Mouse (Mus musculus) hindbrain, embryonic 11.5 days (tissue): ENCODE measurements at regions not wholly inside any gene's neighbourhood (a gene's known extent, or its start where the extent isn't known, plus 50 kb on each side); places are given as distances from the start of the nearest gene placed in this dataset.

Experiments
- ATAC-seq: fragments of 200-750 bp; cut with Nextera tagmentation; 2 replicates; pipeline ENCODE4 v1.8.0; 2017; ENCODE audit warnings: mild to moderate bottlenecking, moderate TSS enrichment, moderate library complexity; ENCODE audit not compliant: low FRiP score
- DNase-seq: peaks from one replicate; pipeline ENCODE4 v3.0.0-alpha.2; 2015; ENCODE audit warnings: low spot score
- H3K27ac ChIP-seq: fragments of 300-500 bp; sonication (generic); 2 replicates; pipeline ENCODE4 v1.5.1; 2014; ENCODE audit warnings: mild to moderate bottlenecking, low read depth, low read length
- H3K27me3 ChIP-seq: fragments of 300-500 bp; sonication (generic); 2 replicates; pipeline ENCODE4 v1.6.1; 2014; ENCODE audit warnings: mild to moderate bottlenecking, low read length, moderate library complexity, mixed read lengths; ENCODE audit not compliant: control insufficient read depth, insufficient read depth
- H3K36me3 ChIP-seq: fragments of 300-500 bp; sonication (generic); 2 replicates; pipeline ENCODE4 v1.6.1; 2014; ENCODE audit warnings: mild to moderate bottlenecking, low read length, moderate library complexity, mixed read lengths; ENCODE audit not compliant: control insufficient read depth, insufficient read depth
- H3K4me1 ChIP-seq: fragments of 300-500 bp; sonication (generic); replicated peaks from 2 replicates; pipeline ENCODE4 v1.6.1; 2014; ENCODE audit warnings: low read length, mixed read lengths; ENCODE audit not compliant: control insufficient read depth, insufficient read depth
- H3K4me2 ChIP-seq: fragments of 300-500 bp; sonication (generic); replicated peaks from 2 replicates; pipeline ENCODE4 v1.6.1; 2014; ENCODE audit warnings: mild to moderate bottlenecking, low read depth, low read length
- H3K4me3 ChIP-seq: fragments of 300-500 bp; sonication (generic); 2 replicates; pipeline ENCODE4 v1.5.1; 2014; ENCODE audit warnings: low read depth, low read length
- H3K9ac ChIP-seq: fragments of 300-500 bp; sonication (generic); 2 replicates; pipeline ENCODE4 v1.6.1; 2014; ENCODE audit warnings: low read depth, low read length
- H3K9me3 ChIP-seq: fragments of 300-500 bp; sonication (generic); 2 replicates; pipeline ENCODE4 v1.6.1; 2016; ENCODE audit warnings: low read length; ENCODE audit not compliant: control insufficient read depth
- WGBS: fragments of 180-500 bp; shearing (Covaris S2); extraction: QIAGEN DNeasy Blood & Tissue Kit; methylation state at CpG from one replicate; pipeline ENCODE4 v1.1.7; 2014; 5-methylcytosine and 5-hydroxymethylcytosine counted together

GRCm38 (mm10) chr2:72627915-72628314 is 152.0 kb downstream of the Cdca7 start:
- H3K27ac ChIP-seq, result no peak overlapping the region

GRCm38 (mm10) chr2:72628626-72629470 is 152.9 kb downstream of the Cdca7 start:
- WGBS, result 51% methylated on average over 16 of the region's 16 CpGs
- H3K9ac ChIP-seq, result no peak overlapping the region
- no peak overlapping the region for H3K4me3 ChIP-seq
- H3K9me3 ChIP-seq, result no peaks in the 10 kb centered on the region
- H3K36me3 ChIP-seq, result no peaks in the 10 kb centered on the region
- ATAC-seq (no peak), DNase-seq (no peak)
- H3K27me3 ChIP-seq, result no peaks in the 10 kb centered on the region
- H3K4me1 ChIP-seq, result 0 out of 2 replicates have a peak, but pooled peaks cover 2% of the 10 kb centered on the region
- H3K4me2 ChIP-seq, result no peak overlapping the region
- H3K27ac ChIP-seq, result no peak overlapping the region

More at GRCm38 (mm10) chr2:72627915-72628314, 152.0 kb downstream of the Cdca7 start:
- Histone ChIP-seq H3K9me3 (no peaks in the 10 kb centered on the region), H3K9ac (no peak overlapping the region), H3K27me3 (no peaks in the 10 kb centered on the region), H3K4me1 (0 out of 2 replicates have a peak, but pooled peaks cover 2% of the 10 kb centered on the region), H3K4me2 (no peak overlapping the region), H3K4me3 (no peak overlapping the region), H3K36me3 (no peaks in the 10 kb centered on the region)
- 82% methylated on average over 3 of the region's 3 CpGs for WGBS
- ATAC-seq (no peak), DNase-seq (no peak)

- 0 out of 2 replicates have a peak, but pooled peaks cover 2% of the 10 kb centered on the region for H3K4me1 ChIP-seq
- no peaks in the 10 kb centered on the region for H3K36me3 ChIP-seq
- H3K9me3 ChIP-seq, result no peaks in the 10 kb centered on the region
- H3K27ac ChIP-seq, result no peak overlapping the region
- H3K4me2 ChIP-seq, result no peak overlapping the region
- no peak overlapping the region for H3K4me3 ChIP-seq
- ATAC-seq (no peak), DNase-seq (no peak)
- no peaks in the 10 kb centered on the region for H3K27me3 ChIP-seq
- WGBS, result 87% methylated on average over 14 of the region's 14 CpGs
- H3K9ac ChIP-seq, result no peak overlapping the region
Observed at GRCm38 (mm10) chr2:72629691-72630461, 153.9 kb downstream of the Cdca7 start.

GRCm38 (mm10) chr2:72637881-72638620 is 162.1 kb downstream of the Cdca7 start:
- H3K9me3 ChIP-seq, result no peaks in the 10 kb centered on the region
- no peak overlapping the region for H3K27ac ChIP-seq
- no peak overlapping the region for H3K4me2 ChIP-seq
- peak; percentile 49; the same call in 1 of the 2 replicates for ATAC-seq
- no peak overlapping the region for H3K9ac ChIP-seq
- peak; percentile 54 for DNase-seq
- WGBS, result 46% methylated on average over 9 of the region's 9 CpGs
- no peaks in the 10 kb centered on the region for H3K27me3 ChIP-seq
- H3K4me3 ChIP-seq, result no peak overlapping the region
- peaks cover 5% of the 10 kb centered on the region for H3K4me1 ChIP-seq
- H3K36me3 ChIP-seq, result no peaks in the 10 kb centered on the region

- WGBS, result 69% methylated on average over 4 of the region's 4 CpGs
- no peak for ATAC-seq
Observed at GRCm38 (mm10) chr2:72639022-72639421, 163.1 kb downstream of the Cdca7 start.

GRCm38 (mm10) chr2:72641228-72641627 is 165.3 kb downstream of the Cdca7 start:
- no peaks in the 10 kb centered on the region for H3K9me3 ChIP-seq
- H3K9ac ChIP-seq, result no peak overlapping the region
- DNase-seq (no peak), ATAC-seq (no peak)
- H3K27ac ChIP-seq, result no peak overlapping the region
- no peak overlapping the region for H3K4me3 ChIP-seq
- peaks cover 5% of the 10 kb centered on the region for H3K4me1 ChIP-seq
- H3K4me2 ChIP-seq, result no peak overlapping the region
- H3K36me3 ChIP-seq, result no peaks in the 10 kb centered on the region
- no peaks in the 10 kb centered on the region for H3K27me3 ChIP-seq

More at GRCm38 (mm10) chr2:72639022-72639421, 163.1 kb downstream of the Cdca7 start:
- Histone ChIP-seq H3K4me2 (no peak overlapping the region), H3K27me3 (no peaks in the 10 kb centered on the region), H3K4me1 (peaks cover 5% of the 10 kb centered on the region), H3K27ac (no peak overlapping the region), H3K9me3 (no peaks in the 10 kb centered on the region), H3K36me3 (no peaks in the 10 kb centered on the region), H3K4me3 (no peak overlapping the region), H3K9ac (no peak overlapping the region)
- no peak for DNase-seq

GRCm38 (mm10) chr2:72644151-72644843 is 168.3 kb downstream of the Cdca7 start:
- DNase-seq (no peak), ATAC-seq (no peak)
- Histone ChIP-seq H3K4me1 (no peaks in the 10 kb centered on the region), H3K27ac (no peak overlapping the region), H3K9ac (no peak overlapping the region), H3K9me3 (no peaks in the 10 kb centered on the region), H3K4me2 (no peak overlapping the region), H3K27me3 (no peaks in the 10 kb centered on the region), H3K4me3 (no peak overlapping the region), H3K36me3 (no peaks in the 10 kb centered on the region)
- WGBS, result 86% methylated on average over 10 of the region's 10 CpGs

GRCm38 (mm10) chr2:72647642-72648041 is 171.7 kb downstream of the Cdca7 start:
- H3K27ac ChIP-seq, result no peak overlapping the region
- ATAC-seq, result no peak
- H3K4me2 ChIP-seq, result no peak overlapping the region
- DNase-seq, result no peak
- no peaks in the 10 kb centered on the region for H3K4me1 ChIP-seq
- WGBS, result 68% methylated on average over 5 of the region's 5 CpGs
- H3K9ac ChIP-seq, result no peak overlapping the region
- no peaks in the 10 kb centered on the region for H3K9me3 ChIP-seq
- H3K36me3 ChIP-seq, result no peaks in the 10 kb centered on the region
- no peak overlapping the region for H3K4me3 ChIP-seq
- no peaks in the 10 kb centered on the region for H3K27me3 ChIP-seq
